Mouse (Mus musculus) cerebellum, adult 8-10 months (tissue): ENCODE measurements around the gene Erf.

ENCODE experiments used
- DNase-seq: peaks from one replicate; pipeline ENCODE4 v3.0.0; 2022

The Erf gene

GRCm38 (mm10) chr7:25279861-25280791 is 29.6 kb upstream of the Erf start:
- peak; percentile 67 for DNase-seq

GRCm38 (mm10) chr7:25279076-25279860 is 28.7 kb upstream of the Erf start:
- peak; percentile 91 for DNase-seq

GRCm38 (mm10) chr7:25278341-25279075 is 27.9 kb upstream of the Erf start:
- DNase-seq, result peak; percentile 87

- no peak for DNase-seq
These were observed 27.4 kb upstream of the Erf start for GRCm38 (mm10) chr7:25277998-25278340.

GRCm38 (mm10) chr7:25277405-25277804 is 26.8 kb upstream of the Erf start:
- DNase-seq, result no peak

- no peak for DNase-seq
These were observed 25.2 kb upstream of the Erf start for GRCm38 (mm10) chr7:25275555-25276298.

- DNase-seq, result no peak
These were observed 24.4 kb upstream of the Erf start for GRCm38 (mm10) chr7:25274996-25275395.

GRCm38 (mm10) chr7:25274571-25274970 is 24.0 kb upstream of the Erf start:
- DNase-seq, result no peak

- peak; percentile 42 for DNase-seq
These were observed 23.0 kb upstream of the Erf start for GRCm38 (mm10) chr7:25273259-25274241.

- DNase-seq, result no peak
These were observed 22.1 kb upstream of the Erf start for GRCm38 (mm10) chr7:25272445-25273258.

GRCm38 (mm10) chr7:25271651-25272444 is 21.3 kb upstream of the Erf start:
- DNase-seq, result peak; percentile 29

GRCm38 (mm10) chr7:25270652-25271633 is 20.4 kb upstream of the Erf start:
- DNase-seq, result peak; percentile 45

GRCm38 (mm10) chr7:25269545-25270271 is 19.1 kb upstream of the Erf start:
- DNase-seq, result peak; percentile 36

- DNase-seq, result peak; percentile 50
These were observed 18.5 kb upstream of the Erf start for GRCm38 (mm10) chr7:25269029-25269428.

- DNase-seq, result no peak
These were observed 18.0 kb upstream of the Erf start for GRCm38 (mm10) chr7:25268588-25268987.

GRCm38 (mm10) chr7:25267751-25268463 is 17.3 kb upstream of the Erf start:
- peak; percentile 99 for DNase-seq

- peak; percentile 99 for DNase-seq
These were observed 16.8 kb upstream of the Erf start, which contains the start of gene Cic for GRCm38 (mm10) chr7:25267301-25267750. TSS of gene Cic (plus strand) at chr7:25267704.
